Mouse (Mus musculus): Measurements from ENCODE around the gene Invs.

- TF ChIP-seq CTCF (IDR thresholded peaks at IDR 0.05; ENCODE audit: extremely low read depth, insufficient read depth, insufficient read length, insufficient replicate concordance): no peak
- no peak for TF ChIP-seq POLR2A (IDR thresholded peaks at IDR 0.05; ENCODE audit: low read depth, low read length)
Observed at GRCm38 (mm10) chr4:48275736-48276135, 3.8 kb upstream of the Invs start.
